Mouse (Mus musculus) neutrophil, adult 83 days (primary cell): ENCODE results near the gene Uggt1. TPM values are rescaled to one million over a fixed set of nuclear protein-coding genes. Genes with fewer than 3 reads are reported as not detected.

Experiments used
- total RNA-seq, 2 experiments: library from RNA; stranded (reverse); gene quantifications; one replicate each; pipeline ENCODE4 v1.2.4; 2023

The Uggt1 gene
- total RNA-seq: 10 to 100 TPM; 64.0 to 71.4 TPM

DNA sequence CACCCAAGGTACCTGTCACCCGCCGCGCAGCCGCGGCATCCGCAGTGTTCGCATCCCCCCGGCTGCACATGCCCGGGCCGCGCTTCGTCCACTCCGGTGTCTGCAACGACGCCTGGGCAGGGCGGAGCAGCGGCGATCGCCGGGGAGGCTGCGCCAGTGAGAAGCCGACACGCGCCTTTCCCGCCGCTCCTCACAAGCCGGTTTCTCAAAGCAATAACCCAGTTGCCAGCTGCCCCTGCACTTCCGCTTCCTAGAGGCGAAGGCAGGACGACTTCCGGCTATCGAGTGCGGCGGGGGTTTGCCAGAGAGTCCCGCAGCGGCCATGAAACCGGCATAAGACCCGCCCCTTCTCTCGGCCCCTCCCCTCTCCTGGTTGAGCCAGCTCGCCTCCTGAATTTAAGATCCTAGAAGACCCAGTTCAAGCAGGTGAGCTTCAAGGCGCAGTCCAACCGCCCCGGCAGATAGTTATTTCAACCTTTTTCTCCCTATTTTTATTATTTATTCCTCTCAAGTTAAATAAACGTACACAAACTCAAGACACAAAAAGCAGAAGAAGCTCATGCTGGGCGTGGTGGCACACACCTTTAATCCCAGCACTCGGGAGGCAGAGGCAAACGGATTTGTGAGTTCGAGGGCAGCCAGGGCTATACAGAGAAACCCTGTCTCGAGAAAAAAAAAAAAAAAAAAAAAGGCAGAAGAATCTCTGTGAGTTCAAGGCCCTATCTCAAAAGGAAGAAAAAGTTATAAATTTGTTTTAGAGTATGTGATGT is at the start of gene Uggt1:
TSS of gene Uggt1 (minus strand) at position 663 of the 770 bp plus-strand sequence.

DNA sequence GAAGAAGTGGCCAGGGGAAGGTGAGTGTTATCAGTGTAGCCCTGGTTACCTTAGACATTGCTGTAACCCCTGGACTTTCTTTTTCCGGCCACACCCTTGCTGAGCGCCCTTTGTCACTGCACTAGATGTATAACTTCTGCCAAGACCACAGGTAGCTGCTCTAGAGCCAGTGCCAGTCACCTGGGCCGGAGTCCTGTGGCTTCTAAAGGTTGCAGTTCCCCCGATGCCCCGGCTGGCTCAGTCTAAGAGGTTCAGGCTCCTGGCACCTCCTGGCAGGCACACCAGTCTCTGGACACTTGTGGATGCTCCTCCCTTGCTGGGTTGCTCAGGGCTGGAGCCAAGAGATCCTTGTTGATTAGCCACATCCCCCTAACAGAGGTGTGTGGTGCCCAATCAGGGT is 29.9 kb upstream of the Uggt1 start, which contains the start of gene Neurl3:
TSS of gene Neurl3 (minus strand) at position 225 of the 400 bp plus-strand sequence.

Other genes with a start within 250 kb of the Uggt1 start
- 10 to 100 TPM; 24.2 to 27.2 TPM for gene Hs6st1, start 176.3 kb downstream of the Uggt1 start, total RNA-seq
- gene Neurl3, start 30.0 kb upstream of the Uggt1 start, total RNA-seq: 100 to 1,000 TPM; 110 to 115 TPM
- gene Arid5a, start 63.0 kb upstream of the Uggt1 start, total RNA-seq: 10 to 100 TPM; 59.0 to 74.6 TPM
- gene Kansl3, start 124.5 kb upstream of the Uggt1 start, total RNA-seq: 10 to 100 TPM; 39.7 to 40.2 TPM
- under 1 TPM in 1 of 2 experiments, not detected in 1; 0.29 TPM for gene Fer1l5, start 127.6 kb upstream of the Uggt1 start, total RNA-seq
- gene Lman2l, start 200.6 kb upstream of the Uggt1 start, total RNA-seq: 10 to 100 TPM; 44.3 to 46.6 TPM
- 10 to 100 TPM; 22.8 to 29.2 TPM for gene Cnnm4, start 226.9 kb upstream of the Uggt1 start, total RNA-seq